Mouse (Mus musculus) brown adipose tissue, adult 24 weeks (tissue): ENCODE measurements at regions not wholly inside any gene's neighbourhood (a gene's known extent, or its start where the extent isn't known, plus 50 kb on each side); places are given as distances from the start of the nearest gene placed in this dataset.
"Not testable (repeated sequence)": the region's sequence is repeated elsewhere in the genome, so short reads cannot be mapped to it uniquely, and the experiment has no call there.

Experiments used
- H3K27ac ChIP-seq: fragments of 200-500 bp; replicated peaks from 2 replicates; pipeline ENCODE4 v1.5.1; 2012; ENCODE audit warnings: low read depth, mild to moderate bottlenecking, low read length
- H3K4me1 ChIP-seq: fragments of 200-500 bp; 2 replicates; pipeline ENCODE4 v1.6.1; 2012; ENCODE audit warnings: low read length, mixed read lengths; ENCODE audit not compliant: control insufficient read depth, insufficient read depth, insufficient read length
- H3K4me3 ChIP-seq: fragments of 200-500 bp; 2 replicates; pipeline ENCODE4 v1.5.1; 2012; ENCODE audit warnings: low read depth, mild to moderate bottlenecking, low read length, moderate library complexity; ENCODE audit not compliant: insufficient read depth

- Histone ChIP-seq H3K4me1 (no peaks in the 10 kb centered on the region; the same call in 1 of the 2 replicates), H3K27ac (no peak overlapping the region)
Measured at GRCm38 (mm10) chr8:8973769-8974168, 283.4 kb upstream of the Arglu1 start.

GRCm38 (mm10) chr8:8973334-8973733, 283.0 kb upstream of the Arglu1 start:
- H3K27ac ChIP-seq, result no peak overlapping the region
- no peak overlapping the region for H3K4me3 ChIP-seq
- H3K4me1 ChIP-seq, result peaks cover under 1% of the 10 kb centered on the region; the same call in 1 of the 2 replicates

More at GRCm38 (mm10) chr8:8973769-8974168, 283.4 kb upstream of the Arglu1 start:
- H3K4me3 ChIP-seq, result no peak overlapping the region

GRCm38 (mm10) chr8:8970776-8971175, 280.5 kb upstream of the Arglu1 start:
- Histone ChIP-seq H3K4me1 (peaks cover 2% of the 10 kb centered on the region; the same call in 1 of the 2 replicates), H3K4me3 (no peak overlapping the region), H3K27ac (no peak overlapping the region; the same call in 1 of the 2 replicates)

GRCm38 (mm10) chr8:8970346-8970745, 280.0 kb upstream of the Arglu1 start:
- no peak overlapping the region for H3K27ac ChIP-seq
- H3K4me1 ChIP-seq, result peaks cover 2% of the 10 kb centered on the region; the same call in 1 of the 2 replicates

GRCm38 (mm10) chr8:8969112-8969950, 279.0 kb upstream of the Arglu1 start:
- H3K27ac ChIP-seq, result peak overlapping the region; percentile 12
- peaks cover 6% of the 10 kb centered on the region for H3K4me1 ChIP-seq
- H3K4me3 ChIP-seq, result peak overlapping the region; percentile 36

More at GRCm38 (mm10) chr8:8970346-8970745, 280.0 kb upstream of the Arglu1 start:
- no peak overlapping the region for H3K4me3 ChIP-seq

GRCm38 (mm10) chr8:8966658-8967048, 276.3 kb upstream of the Arglu1 start:
- Histone ChIP-seq H3K4me1 (peaks cover 9% of the 10 kb centered on the region), H3K27ac (no peak overlapping the region), H3K4me3 (no peak overlapping the region)

GRCm38 (mm10) chr8:8965983-8966657, 275.8 kb upstream of the Arglu1 start:
- Histone ChIP-seq H3K27ac (no peak overlapping the region), H3K4me1 (peaks cover 9% of the 10 kb centered on the region), H3K4me3 (no peak overlapping the region)

- Histone ChIP-seq H3K4me3 (no peak overlapping the region), H3K27ac (peak overlapping the region; percentile 85), H3K4me1 (peaks cover 20% of the 10 kb centered on the region)
Measured at GRCm38 (mm10) chr8:8960221-8960620, 269.9 kb upstream of the Arglu1 start.

- Histone ChIP-seq H3K4me3 (no peak overlapping the region), H3K4me1 (peaks cover 18% of the 10 kb centered on the region; the same call in 1 of the 2 replicates), H3K27ac (peak overlapping the region; percentile 85)
Measured at GRCm38 (mm10) chr8:8959787-8960093, 269.4 kb upstream of the Arglu1 start.

- peak overlapping the region; percentile 85 for H3K27ac ChIP-seq
- H3K4me1 ChIP-seq, result peaks cover 17% of the 10 kb centered on the region; the same call in 1 of the 2 replicates
- H3K4me3 ChIP-seq, result no peak overlapping the region
Measured at GRCm38 (mm10) chr8:8959021-8959786, 268.9 kb upstream of the Arglu1 start.

- H3K27ac ChIP-seq, H3K4me3 ChIP-seq: not testable (repeated sequence)
- peaks cover 14% of the 10 kb centered on the region; the same call in 1 of the 2 replicates for H3K4me1 ChIP-seq
Measured at GRCm38 (mm10) chr8:8958140-8958539, 267.8 kb upstream of the Arglu1 start.

- Histone ChIP-seq H3K4me1 (peaks cover 4% of the 10 kb centered on the region; the same call in 1 of the 2 replicates), H3K27ac (no peak overlapping the region), H3K4me3 (no peak overlapping the region)
Measured at GRCm38 (mm10) chr8:8952212-8952611, 261.9 kb upstream of the Arglu1 start.

- H3K4me1 ChIP-seq, result peaks cover 4% of the 10 kb centered on the region; the same call in 1 of the 2 replicates
- H3K4me3 ChIP-seq, result no peak overlapping the region
- no peak overlapping the region for H3K27ac ChIP-seq
Measured at GRCm38 (mm10) chr8:8951186-8951585, 260.9 kb upstream of the Arglu1 start.

- Histone ChIP-seq H3K4me3 (no peak overlapping the region), H3K4me1 (peaks cover 4% of the 10 kb centered on the region; the same call in 1 of the 2 replicates), H3K27ac (no peak overlapping the region)
Measured at GRCm38 (mm10) chr8:8947516-8948161, 257.3 kb upstream of the Arglu1 start.
